Mouse (Mus musculus) urinary bladder, adult 18-20 months (tissue): Measurements from ENCODE around the gene Gm9964.
"Not testable (repeated sequence)": the region's sequence is repeated elsewhere in the genome, so short reads cannot be mapped to it uniquely, and the experiment has no call there.

Experiments
- DNase-seq, 2 experiments: peaks; one replicate each; pipeline ENCODE4 v3.0.0; 2022; ENCODE audit warnings: low spot score in 2 of 2, mixed read lengths in 2 of 2

The Gm9964 gene

DNA sequence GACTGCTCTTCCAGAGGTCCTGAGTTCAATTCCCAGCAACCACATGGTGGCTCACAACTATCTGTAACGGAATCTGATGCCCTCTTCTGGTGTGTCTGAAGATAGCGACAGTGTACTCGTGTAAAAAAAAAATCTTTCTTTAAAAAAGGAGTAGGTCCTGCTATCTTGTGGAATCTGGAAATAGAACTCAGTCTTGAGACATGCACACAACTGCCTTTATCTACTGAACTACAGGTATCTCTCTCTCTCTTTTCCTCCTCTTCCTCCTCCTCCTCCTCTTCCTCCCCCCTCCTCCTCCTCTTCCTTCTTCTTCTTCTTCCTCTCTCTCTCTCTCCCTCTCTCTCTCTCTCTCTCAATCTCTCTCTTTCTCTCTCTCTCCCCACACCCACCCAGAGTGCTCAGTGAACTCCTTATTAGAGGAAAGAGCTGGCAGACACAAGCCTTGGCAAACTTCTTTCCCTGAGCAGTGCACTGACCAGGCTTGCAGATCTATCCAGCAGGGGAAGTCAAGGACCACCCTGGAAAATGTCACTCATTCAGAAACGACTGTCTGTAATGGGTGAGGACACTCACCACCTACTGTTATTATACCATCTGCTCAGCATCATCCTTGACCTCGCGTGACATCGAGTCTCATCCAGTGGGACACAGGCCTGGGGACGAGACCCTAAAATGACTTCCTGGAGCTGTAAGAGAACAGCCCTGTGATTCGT is 3.2 kb upstream of the Gm9964 start:
- no peak for DNase-seq

DNA sequence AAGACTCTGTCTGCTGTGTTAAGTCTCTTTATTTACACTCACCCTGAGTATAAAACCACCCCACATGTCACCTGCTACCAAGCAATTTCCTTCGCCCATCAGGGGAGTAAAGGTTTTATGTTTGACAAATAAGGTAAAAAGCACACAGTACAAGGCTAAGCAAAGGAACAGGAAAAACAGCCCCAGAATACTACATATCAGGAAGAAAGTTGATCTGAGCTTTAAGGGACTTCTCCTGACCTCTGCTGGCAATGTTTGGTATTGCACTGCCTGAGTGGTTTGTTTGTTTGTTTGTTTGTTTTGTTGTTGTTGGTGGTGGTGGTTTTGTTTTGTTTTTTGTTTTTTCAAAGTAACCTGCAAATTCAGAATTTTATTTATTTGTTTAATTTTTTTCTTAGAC is 539 bp downstream of the Gm9964 start:
- DNase-seq = no peak

DNA sequence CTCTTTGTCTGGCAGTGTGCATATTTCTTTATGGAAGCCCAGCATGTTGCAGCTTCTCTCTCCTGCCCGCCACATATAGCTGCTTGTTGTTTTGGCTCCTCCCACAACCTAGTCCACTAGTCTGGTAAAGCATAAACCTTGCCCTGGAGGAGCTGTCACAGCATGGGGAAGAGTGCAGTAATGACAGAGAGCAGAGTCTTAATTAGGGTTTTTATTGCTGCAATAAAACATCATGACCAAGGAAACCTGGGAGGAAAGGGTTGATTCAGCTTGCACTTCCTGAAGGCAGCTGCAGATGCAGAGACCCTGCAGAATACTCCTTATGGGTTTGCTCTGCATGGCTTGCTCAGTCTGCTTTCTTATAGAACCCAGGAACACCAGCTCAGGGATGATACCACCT is 2.7 kb downstream of the Gm9964 start:
- no peak for DNase-seq

DNA sequence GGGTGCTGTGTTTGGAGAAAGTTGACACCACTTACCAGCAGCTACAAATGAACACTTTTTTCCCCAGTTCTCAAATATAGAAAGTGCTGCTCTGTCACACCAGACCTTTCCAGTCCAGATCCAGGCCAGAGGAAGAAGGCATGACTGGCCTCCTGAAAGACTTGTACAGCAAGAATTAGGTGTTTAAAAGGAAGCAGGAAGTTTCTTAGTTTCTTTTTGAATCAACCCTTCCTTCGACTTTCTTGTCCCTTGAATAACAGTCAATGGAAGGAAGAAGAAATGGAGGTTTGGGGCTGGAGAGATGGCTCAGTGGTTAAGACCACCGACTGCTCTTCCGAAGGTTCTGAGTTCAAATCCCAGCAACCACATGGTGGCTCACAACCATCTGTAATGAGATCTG is 3.7 kb downstream of the Gm9964 start:
- DNase-seq = no peak

DNA sequence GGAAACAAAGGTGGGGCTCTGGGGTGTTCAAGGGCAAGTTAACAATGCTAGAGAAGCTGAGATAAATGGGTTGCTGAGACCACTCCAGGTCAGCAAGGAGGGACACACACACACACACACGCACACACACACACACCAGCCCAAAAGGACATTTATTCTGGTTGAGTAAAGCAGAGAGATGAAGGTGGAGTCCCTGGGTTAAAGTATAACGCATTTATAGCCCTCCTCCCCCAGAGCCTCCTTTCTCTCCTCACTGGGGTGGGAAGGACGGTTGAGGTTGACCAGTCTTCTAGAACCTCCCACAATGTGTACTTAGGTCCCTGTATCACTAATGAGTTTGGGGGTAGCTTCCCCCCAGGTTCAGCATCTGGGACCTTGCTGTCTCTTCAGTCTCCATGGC is 4.6 kb downstream of the Gm9964 start:
- DNase-seq = no peak

DNA sequence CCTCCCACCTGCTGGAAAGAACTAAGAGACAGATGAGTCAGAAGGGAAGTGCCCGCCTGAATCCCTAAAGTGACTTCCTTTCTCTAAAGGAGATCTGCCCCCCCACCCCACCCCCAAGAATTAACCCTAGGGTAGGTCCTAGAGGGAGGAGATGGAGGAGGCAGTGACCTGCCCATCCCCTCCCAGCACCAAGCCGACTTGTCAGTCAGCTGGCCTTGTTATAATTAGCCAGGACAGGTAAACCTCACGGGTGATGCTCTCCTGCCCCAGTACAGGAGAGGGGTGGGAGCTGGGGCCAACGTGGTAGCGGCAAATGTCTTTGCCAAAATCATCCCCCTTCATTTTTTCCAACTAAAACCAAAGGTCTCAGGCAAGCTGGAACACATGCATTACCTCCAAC is 5.1 kb downstream of the Gm9964 start:
- DNase-seq = no peak

DNA sequence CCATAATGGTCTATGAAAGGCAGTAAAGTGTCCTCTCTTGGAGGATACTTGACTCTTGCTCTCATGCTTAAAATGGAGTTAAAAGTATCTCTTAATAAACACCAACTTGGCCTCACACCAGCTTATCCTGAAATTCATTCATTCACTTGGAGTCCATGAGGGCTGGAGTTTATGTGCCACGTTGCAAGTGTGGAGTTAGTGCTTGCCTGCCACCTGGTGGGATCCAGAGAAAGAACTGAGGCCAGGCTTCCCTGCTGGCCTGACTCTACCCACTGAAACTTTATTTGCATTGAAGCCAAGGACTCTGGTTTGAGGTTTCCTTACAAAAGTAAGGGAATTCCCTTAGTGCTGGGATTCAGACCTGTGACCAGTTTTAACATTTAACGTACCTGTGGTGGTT is 6.2 kb downstream of the Gm9964 start:
- DNase-seq = no peak

DNA sequence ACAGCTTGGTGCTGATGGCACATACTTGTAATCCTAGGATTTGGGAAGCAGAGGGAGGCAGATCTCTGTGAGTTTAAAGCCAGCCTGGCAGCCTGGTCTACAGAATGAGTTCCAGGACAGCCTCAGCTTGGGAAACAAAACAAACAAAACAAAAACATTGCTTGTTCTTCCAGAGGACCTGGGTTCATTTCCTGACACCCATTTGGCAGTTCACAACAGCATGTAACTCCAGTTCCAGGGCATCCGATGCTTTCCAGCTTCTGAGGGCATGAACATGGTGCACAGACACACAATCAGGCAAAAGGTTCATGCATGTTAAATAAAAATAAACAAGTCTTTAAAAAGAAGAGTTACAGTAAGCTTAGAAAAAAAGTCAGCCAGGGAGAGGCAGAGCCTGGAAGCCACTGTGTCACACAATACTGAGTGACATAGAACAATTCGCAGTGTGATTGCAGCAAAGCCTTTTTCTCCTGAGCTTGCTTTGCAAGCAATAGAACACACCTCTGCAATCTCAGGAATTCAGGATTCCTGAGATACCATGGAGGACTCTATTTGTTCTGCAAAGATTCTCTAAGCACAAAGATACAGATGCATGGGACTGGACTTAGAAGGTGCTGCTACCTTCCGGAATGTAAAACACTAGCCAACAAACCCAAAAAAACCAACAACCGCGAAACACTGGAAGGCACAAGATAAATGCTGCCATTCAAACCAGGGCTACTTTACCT is 7.6 kb downstream of the Gm9964 start:
- DNase-seq = no peak

DNA sequence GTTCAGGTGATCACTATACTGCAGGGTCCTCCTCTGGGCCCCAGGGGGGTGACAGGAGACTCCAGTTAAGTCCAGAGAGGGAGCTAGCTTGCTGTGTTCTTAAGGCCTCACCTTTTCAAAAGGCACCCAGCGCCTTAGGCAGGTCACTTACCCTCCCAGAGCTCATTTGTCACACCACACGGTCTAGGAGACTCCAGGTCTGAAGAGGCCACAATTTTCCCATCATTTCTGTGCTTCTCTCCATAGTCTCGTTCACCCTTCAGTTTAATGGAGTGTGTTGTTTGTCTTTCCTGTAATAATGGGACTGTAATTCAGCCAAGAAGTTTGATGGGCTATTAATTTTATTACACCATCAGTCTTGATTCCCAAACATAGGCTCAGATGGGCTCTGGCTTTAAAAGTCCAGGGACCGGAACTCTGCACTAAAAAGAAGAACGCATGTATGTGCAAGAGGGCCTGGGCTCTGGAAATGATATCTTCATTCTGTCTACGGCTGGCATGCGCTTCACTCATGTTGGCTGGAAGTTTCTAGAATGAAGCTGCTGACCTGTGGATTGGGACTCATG is 8.3 kb downstream of the Gm9964 start:
- no peak for DNase-seq

DNA sequence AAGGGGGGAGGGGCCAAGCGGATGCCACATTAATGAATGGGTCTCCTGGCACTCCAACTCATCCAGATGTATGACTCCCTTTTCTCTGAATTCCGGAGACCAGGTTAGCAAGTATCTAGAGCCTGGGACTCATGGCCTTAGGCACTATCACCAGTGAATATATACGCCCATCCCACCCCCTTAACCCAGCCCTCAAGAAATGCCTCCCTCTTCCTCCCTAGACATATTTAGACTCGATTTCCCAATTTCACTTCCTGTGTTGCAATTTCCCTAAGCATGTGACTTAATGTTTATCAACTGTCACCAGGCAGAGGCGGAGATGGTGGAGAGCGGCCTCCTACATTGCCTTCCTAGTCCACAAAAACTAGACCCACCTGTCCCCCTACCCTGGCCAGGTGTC is 9.3 kb downstream of the Gm9964 start:
- no peak for DNase-seq

DNA sequence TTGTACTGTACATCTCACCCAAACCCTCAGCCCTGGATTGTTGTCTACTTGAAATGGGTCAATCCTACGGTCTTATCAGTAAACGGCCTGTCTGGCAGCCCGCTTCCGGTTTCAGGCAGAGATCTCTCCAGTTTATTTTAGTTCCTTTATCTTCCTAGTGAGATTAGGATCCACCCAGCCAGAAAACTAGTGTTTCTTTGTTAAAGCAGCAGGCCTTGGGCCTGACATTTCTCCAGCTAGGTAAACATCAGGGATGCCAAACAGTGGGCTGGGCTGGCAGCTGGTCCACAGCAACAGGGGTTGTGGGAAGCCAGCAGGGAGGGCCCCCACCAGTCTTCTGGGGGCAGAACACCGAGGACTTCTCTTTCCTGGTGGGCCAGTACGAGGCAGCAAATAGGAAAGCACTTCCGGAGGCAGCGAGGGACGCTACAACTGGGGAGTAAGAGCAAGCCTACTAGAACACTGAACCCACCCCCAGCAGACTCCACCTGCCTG is 10.4 kb downstream of the Gm9964 start:
- DNase-seq = no peak

DNA sequence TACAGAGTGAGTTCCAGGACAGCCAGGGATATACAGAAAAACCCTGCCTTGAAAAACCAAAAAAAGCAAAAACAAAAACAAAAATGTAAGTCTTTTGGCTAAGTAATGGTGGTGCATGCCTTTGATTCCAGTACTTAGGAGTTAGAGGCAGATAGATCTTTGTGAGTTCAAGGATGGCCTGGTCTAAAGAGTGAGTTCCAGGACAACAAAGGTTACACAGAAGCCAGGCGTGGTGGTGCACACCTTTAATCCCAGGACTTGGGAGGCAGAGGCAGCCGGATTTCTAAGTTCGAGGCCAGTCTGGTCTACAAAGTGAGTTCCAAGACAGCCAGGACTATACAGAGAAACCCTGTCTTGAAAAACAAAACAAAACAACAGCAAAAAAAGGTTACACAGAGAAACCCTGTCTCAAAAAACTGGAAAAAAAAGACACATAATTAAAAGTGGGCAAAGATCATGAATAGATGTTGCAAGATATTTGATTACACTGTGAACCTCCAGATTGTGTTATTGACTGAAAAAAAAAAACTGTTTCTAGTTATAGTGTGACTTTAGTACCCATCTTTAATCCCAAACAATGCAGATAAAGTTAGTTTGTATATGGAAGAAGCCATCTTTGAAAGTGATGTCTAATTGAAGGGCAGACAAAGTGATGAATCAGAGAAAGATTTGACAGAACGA is 13.2 kb downstream of the Gm9964 start:
- no peak for DNase-seq

DNA sequence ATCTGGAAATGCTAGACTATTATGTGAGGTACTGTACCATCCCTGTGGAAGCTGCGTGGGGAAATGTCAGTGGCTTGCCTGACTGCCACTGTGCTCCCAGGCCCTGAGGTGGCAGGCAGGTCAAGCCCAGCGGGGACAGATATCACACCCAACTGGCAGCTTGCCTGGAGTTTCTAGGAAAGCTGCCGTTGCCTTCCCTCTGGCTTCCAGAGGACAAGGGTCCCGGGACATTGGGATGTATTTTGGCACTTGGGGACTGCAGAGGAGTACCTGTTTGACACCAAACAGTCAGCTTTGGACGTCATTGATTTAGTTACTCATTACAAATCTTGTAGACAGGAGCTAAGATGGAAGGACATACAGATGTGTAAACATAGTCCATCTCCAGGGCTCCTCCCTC is 15.3 kb downstream of the Gm9964 start:
- no peak for DNase-seq

DNA sequence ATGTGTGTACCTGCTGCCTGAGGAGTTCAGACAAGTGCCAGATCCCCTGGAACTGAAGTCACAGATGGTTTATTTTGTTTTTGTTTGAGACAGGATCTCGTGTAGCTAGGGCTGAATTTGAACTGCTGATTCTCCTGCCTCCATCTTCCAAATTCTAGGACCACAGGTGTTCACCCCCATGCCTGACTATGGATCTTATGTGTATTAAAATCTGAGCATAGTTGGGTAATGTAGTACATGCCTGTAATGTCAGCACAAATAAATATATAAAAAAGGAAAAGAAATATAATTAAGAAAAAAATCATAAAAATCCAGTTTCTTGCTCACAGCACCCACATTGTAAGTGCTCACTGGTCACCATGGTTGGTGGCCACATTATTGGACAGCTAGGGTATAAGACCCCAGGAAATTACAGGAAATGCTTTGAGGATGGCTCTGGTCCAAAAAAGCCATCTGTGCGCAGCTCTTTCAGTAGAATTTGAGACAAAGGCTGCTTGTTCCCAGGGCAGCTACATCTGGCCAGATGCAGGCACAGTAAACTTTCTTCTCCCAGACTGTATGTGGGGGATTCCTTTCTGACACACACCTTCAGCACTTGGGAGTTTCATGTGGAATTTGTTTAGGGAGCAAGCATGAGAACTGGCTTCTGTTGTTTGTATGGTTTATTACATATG is 16.8 kb downstream of the Gm9964 start:
- no peak for DNase-seq

DNA sequence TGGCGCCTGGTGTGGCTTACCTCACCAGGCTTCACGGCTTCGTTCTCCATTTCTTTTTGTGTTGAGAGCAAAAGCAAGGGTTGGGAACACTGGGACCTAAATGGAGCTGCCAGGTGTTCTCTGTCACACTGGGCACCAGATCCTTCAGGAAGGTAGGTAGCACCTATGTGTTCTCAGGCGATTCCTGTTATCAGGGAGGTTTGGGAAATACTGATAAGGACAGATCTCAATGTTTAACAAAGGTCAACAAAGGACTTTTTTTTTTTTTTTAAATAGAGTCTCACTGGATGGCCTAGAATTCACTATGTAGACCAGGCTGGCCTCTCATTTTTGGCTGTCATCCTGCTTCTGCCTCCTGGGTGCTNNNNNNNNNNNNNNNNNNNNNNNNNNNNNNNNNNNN is 22.9 kb downstream of the Gm9964 start:
- no peak for DNase-seq

DNA sequence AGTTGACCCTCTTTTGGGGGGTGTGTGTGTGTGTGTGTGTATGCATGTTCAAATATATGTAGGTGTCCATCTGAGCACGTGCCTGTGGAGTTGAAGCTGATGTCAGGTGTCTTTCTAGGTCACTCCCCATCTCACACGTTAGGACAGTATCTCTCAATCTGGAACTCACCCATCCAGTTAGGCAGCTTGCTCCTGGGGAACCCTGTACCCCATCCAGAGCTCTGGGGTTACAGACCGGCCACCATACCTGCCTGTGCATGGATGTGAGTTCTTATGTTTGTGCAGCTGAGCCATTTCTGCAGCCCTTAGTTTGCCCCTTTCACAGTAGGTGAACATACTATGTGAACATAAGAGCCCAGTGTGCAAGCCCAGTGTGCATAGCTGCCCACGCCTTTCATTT is 23.7 kb downstream of the Gm9964 start:
- no peak for DNase-seq

DNA sequence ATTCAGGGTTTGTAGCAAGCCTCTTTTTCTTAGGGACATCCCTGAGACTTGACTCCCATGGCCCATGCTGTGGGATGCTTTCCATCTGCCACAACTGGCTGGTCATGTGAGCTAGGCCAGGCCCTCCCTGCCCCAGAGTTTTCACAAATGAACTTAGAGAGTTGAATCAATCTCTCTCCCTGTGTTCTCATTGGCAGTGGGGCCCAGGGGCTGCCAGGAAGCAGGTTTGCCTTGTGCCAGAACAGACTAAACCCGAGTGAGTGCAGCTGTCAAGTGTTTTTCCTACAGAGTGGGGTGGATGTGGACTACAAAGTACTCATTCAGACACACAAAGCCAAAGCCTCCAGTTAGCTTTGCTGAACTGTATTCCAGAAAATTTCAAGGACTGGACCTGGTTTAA is 29.5 kb downstream of the Gm9964 start:
- DNase-seq = no peak

DNA sequence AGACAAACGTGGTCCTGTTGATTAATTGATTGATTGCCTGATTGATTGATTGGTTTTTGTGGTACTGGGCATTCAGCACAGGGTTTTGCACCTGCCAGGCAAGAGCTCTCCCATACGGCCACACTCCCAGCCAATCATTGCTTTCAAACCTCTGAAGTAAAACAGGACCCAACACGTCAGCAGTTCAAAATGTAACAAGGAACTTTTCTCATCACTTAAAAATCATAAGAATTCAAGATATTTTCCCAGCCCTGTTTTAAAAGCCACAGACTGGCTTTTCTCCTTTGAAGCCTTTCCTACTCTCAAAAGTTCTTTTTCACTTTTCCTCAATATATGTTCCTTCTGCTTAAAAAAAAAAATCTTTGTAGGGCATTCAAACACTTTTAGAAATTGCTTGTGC is 32.3 kb downstream of the Gm9964 start:
- DNase-seq = no peak

DNA sequence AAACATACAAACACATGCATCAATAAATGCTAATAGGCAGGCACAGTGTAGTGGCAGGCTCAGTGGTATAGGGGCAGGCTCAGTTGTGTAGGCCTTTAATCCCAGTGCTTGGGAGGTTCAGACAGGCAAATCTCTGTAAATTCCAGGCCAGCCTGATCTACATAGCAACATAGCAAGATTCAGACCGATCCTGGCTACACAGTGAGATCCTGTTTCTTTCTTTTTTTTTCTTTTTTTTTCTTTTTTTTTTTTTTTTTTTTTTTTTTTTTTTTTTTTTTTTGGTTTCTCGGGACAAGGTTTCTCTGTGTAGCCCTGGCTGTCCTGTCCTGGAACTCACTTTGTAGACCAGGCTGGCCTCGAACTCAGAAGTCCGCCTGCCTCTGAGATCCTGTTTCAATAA is 36.6 kb downstream of the Gm9964 start:
- not testable (repeated sequence) for DNase-seq

DNA sequence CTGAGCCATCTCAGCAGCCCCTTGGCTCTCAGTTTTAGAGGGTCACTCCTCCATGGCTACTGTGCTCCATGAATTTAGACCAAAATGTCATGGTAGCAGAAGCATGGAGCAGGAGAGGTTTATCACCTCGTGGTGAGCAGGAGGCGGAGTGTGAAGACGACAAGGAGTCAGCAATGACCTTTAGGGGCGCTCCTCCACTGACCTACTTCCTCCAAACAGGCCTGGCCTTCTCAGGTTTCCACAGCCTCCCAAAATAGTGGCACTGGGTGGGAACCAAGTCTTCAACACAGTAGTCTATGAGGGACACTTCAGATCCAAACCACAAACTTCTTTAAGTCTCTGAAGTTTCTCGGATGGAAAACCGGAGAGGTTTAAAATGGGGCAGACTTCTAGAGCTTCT is 38.0 kb downstream of the Gm9964 start:
- DNase-seq = no peak

DNA sequence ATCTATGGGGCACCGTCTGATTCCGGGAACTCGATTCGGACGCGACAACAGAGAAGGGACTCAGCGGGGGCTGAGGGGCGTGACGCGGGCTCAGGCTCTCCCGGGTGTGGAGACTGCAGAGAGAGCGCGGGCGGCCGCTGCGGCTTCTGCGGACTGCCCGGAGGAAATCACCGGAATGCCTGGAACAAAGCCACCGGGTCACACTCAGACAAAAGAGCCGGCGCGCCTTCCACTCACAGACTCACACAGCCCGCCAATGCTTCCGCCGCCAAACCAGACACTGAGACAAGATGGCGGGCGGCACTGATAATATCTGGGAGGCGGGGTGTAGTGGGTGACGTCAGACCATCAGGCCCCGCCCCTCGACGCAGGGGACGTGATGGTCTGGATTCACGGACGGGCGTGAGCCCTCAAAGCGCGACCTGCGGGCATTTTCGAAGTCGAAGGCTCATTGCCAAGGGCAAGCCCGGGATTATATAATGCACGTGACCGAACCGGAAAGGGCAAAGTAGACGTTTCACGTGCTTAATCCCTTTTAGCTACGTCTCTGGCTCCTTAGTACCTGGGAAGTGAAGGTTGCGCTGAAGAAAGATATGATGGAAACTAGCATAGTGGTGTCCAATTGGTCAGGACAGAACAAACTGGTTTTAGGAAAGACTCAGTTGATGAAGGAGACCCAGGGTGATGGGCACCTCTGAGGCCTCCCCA is 42.2 kb downstream of the Gm9964 start, which contains the start of gene Wsb1:
Wsb1 (minus strand) TSS at position 281 of the 708 bp plus-strand sequence.
- DNase-seq = peak; percentile 87 to 90
